Mouse (Mus musculus) heart, embryonic 11.5 days (tissue): ENCODE results near the gene Slc2a9. TPM values are rescaled to one million over a fixed set of nuclear protein-coding genes. Genes with fewer than 3 reads are reported as not detected.
"Not testable (repeated sequence)": the region's sequence is repeated elsewhere in the genome, so short reads cannot be mapped to it uniquely, and the experiment has no call there.

Experiments
- ATAC-seq: fragments of 200-750 bp; cut with Nextera tagmentation; replicated peaks from 2 replicates; pipeline ENCODE4 v1.8.0; 2017; ENCODE audit warnings: moderate library complexity; ENCODE audit not compliant: insufficient number of reproducible peaks, low FRiP score, low TSS enrichment
- H3K27ac ChIP-seq: fragments of 300-500 bp; sonication (generic); 2 replicates; pipeline ENCODE4 v1.5.1; 2014; ENCODE audit warnings: mild to moderate bottlenecking, low read depth, low read length
- H3K27me3 ChIP-seq: fragments of 300-500 bp; sonication (generic); 2 replicates; pipeline ENCODE4 v1.6.1; 2014; ENCODE audit warnings: mild to moderate bottlenecking, low read length, mixed read lengths; ENCODE audit not compliant: control insufficient read depth, insufficient read depth
- H3K36me3 ChIP-seq: fragments of 300-500 bp; sonication (generic); 2 replicates; pipeline ENCODE4 v1.6.1; 2014; ENCODE audit warnings: mild to moderate bottlenecking, low read length, moderate library complexity, mixed read lengths; ENCODE audit not compliant: control insufficient read depth, insufficient read depth
- H3K4me1 ChIP-seq: fragments of 300-500 bp; sonication (generic); 2 replicates; pipeline ENCODE4 v1.6.1; 2014; ENCODE audit warnings: low read length; ENCODE audit not compliant: control insufficient read depth, insufficient read depth
- H3K4me2 ChIP-seq: fragments of 300-500 bp; sonication (generic); 2 replicates; pipeline ENCODE4 v1.6.1; 2014; ENCODE audit warnings: mild to moderate bottlenecking, moderate library complexity
- H3K4me3 ChIP-seq: fragments of 300-500 bp; sonication (generic); 2 replicates; pipeline ENCODE4 v1.5.1; 2014; ENCODE audit warnings: low read depth, low read length
- H3K9ac ChIP-seq: fragments of 300-500 bp; sonication (generic); 2 replicates; pipeline ENCODE4 v1.6.1; 2014; ENCODE audit warnings: mild to moderate bottlenecking, low read depth, low read length, moderate library complexity
- H3K9me3 ChIP-seq: fragments of 300-500 bp; sonication (generic); replicated peaks from 2 replicates; pipeline ENCODE4 v1.6.1; 2016; ENCODE audit warnings: low read length; ENCODE audit not compliant: control insufficient read depth
- WGBS: fragments of 180-500 bp; shearing (Covaris S2); extraction: QIAGEN DNeasy Blood & Tissue Kit; methylation state at CpG from one replicate; pipeline ENCODE4 v1.1.7; 2014; ENCODE audit not compliant: insufficient replicate concordance; 5-methylcytosine and 5-hydroxymethylcytosine counted together
- polyA plus RNA-seq: library from polyadenylated mRNA; unstranded; fragments of >200 nt; fragmentation: Nextera tagmentation; extraction: Ambion mirVana; gene quantifications from 2 replicates; pipeline ENCODE4 v1.2.1, GENCODE M21; 2014

The Slc2a9 gene
- polyA plus RNA-seq, 1 experiment from 2014 or later = 0.19 TPM

GRCm38 (mm10) chr5:38483518-38484110, 19.3 kb downstream of the Slc2a9 start:
- peaks cover 6% of the 10 kb centered on the region for H3K27me3 ChIP-seq
- no peaks in the 10 kb centered on the region for H3K9me3 ChIP-seq
- H3K36me3 ChIP-seq = no peaks in the 10 kb centered on the region
- H3K4me2 ChIP-seq = no peak overlapping the region
- no peak overlapping the region for H3K9ac ChIP-seq
- ATAC-seq = no peak
- no peak overlapping the region for H3K4me3 ChIP-seq
- 68% methylated on average over 7 of the region's 7 CpGs for WGBS
- no peak overlapping the region for H3K27ac ChIP-seq
- H3K4me1 ChIP-seq = peaks cover 17% of the 10 kb centered on the region; the same call in 1 of the 2 replicates

GRCm38 (mm10) chr5:38480822-38481707, 21.9 kb downstream of the Slc2a9 start:
- no peak overlapping the region for H3K4me3 ChIP-seq
- no peaks in the 10 kb centered on the region for H3K36me3 ChIP-seq
- H3K9me3 ChIP-seq = no peaks in the 10 kb centered on the region
- 67% methylated on average over 10 of the region's 10 CpGs for WGBS
- no peak for ATAC-seq
- peaks cover 14% of the 10 kb centered on the region; the same call in 1 of the 2 replicates for H3K4me1 ChIP-seq
- no peak overlapping the region for H3K9ac ChIP-seq
- H3K4me2 ChIP-seq = peak overlapping the region; percentile 67; the same call in 1 of the 2 replicates
- H3K27me3 ChIP-seq = peaks cover 3% of the 10 kb centered on the region
- 0 out of 2 replicates have a peak overlapping the region, but pooled peaks have one; percentile 29 for H3K27ac ChIP-seq

- H3K4me2 ChIP-seq = peak overlapping the region; percentile 67
- H3K9ac ChIP-seq = peak overlapping the region; percentile 69
- peak overlapping the region; percentile 23 for H3K4me3 ChIP-seq
- H3K27ac ChIP-seq = peak overlapping the region; percentile 29; the same call in 1 of the 2 replicates
- H3K36me3 ChIP-seq = no peaks in the 10 kb centered on the region
- H3K27me3 ChIP-seq = peaks cover 3% of the 10 kb centered on the region
- WGBS = 30% methylated on average over 22 of the region's 22 CpGs
- peaks cover 14% of the 10 kb centered on the region; the same call in 1 of the 2 replicates for H3K4me1 ChIP-seq
- H3K9me3 ChIP-seq = no peaks in the 10 kb centered on the region
- ATAC-seq = peak; percentile 52; the same call in 1 of the 2 replicates
Measured at GRCm38 (mm10) chr5:38479908-38480725, 22.8 kb downstream of the Slc2a9 start.

GRCm38 (mm10) chr5:38479545-38479907, 23.4 kb downstream of the Slc2a9 start:
- H3K4me3 ChIP-seq = peak overlapping the region; percentile 23
- not testable (repeated sequence) for H3K9me3 ChIP-seq, H3K36me3 ChIP-seq, H3K27me3 ChIP-seq
- H3K4me2 ChIP-seq = peak overlapping the region; percentile 67
- peaks cover 14% of the 10 kb centered on the region; the same call in 1 of the 2 replicates for H3K4me1 ChIP-seq
- 0 out of 2 replicates have a peak, but pooled peaks have one; percentile 33 for ATAC-seq
- peak overlapping the region; percentile 29; the same call in 1 of the 2 replicates for H3K27ac ChIP-seq
- peak overlapping the region; percentile 69; the same call in 1 of the 2 replicates for H3K9ac ChIP-seq

- Histone ChIP-seq H3K27ac (no peak overlapping the region), H3K9ac (no peak overlapping the region), H3K4me1 (peaks cover 14% of the 10 kb centered on the region; the same call in 1 of the 2 replicates), H3K4me2 (peak overlapping the region; percentile 67), H3K4me3 (no peak overlapping the region), H3K36me3 (no peaks in the 10 kb centered on the region), H3K9me3 (no peaks in the 10 kb centered on the region), H3K27me3 (peaks cover 3% of the 10 kb centered on the region)
- 35% methylated on average over 4 of the region's 4 CpGs for WGBS
- ATAC-seq = no peak; the same call in 1 of the 2 replicates
Measured at GRCm38 (mm10) chr5:38479027-38479426, 23.9 kb downstream of the Slc2a9 start.

- no peak for ATAC-seq
- Histone ChIP-seq H3K4me1 (peaks cover 14% of the 10 kb centered on the region; the same call in 1 of the 2 replicates), H3K36me3 (no peaks in the 10 kb centered on the region), H3K27me3 (no peaks in the 10 kb centered on the region; the same call in 1 of the 2 replicates), H3K27ac (no peak overlapping the region), H3K4me3 (no peak overlapping the region), H3K9me3 (no peaks in the 10 kb centered on the region), H3K9ac (no peak overlapping the region), H3K4me2 (no peak overlapping the region)
- WGBS = 74% methylated on average over 7 of the region's 7 CpGs
Measured at GRCm38 (mm10) chr5:38477731-38478445, 25.1 kb downstream of the Slc2a9 start.

- Histone ChIP-seq H3K9ac (no peak overlapping the region), H3K9me3 (no peaks in the 10 kb centered on the region), H3K4me2 (no peak overlapping the region), H3K4me1 (peaks cover 14% of the 10 kb centered on the region; the same call in 1 of the 2 replicates), H3K27ac (no peak overlapping the region), H3K36me3 (no peaks in the 10 kb centered on the region), H3K27me3 (no peaks in the 10 kb centered on the region), H3K4me3 (no peak overlapping the region)
- no peak for ATAC-seq
- WGBS = 85% methylated on average over 25 of the region's 25 CpGs
Measured at GRCm38 (mm10) chr5:38476861-38477565, 25.9 kb downstream of the Slc2a9 start.
